Mouse (Mus musculus) olfactory bulb, adult 2 months (tissue): ENCODE results near the gene Timm29. TPM values are rescaled to one million over a fixed set of nuclear protein-coding genes. Genes with fewer than 3 reads are reported as not detected.
A peak's percentile ranks its signal among the peaks of the same experiment; 100 is the strongest.

ENCODE experiments used
- H3K27ac ChIP-seq: fragments of 200-500 bp; 2 replicates; pipeline ENCODE4 v1.5.1; 2012; ENCODE audit warnings: low read depth, low read length; ENCODE audit not compliant: insufficient read depth
- H3K4me1 ChIP-seq: fragments of 200-500 bp; 2 replicates; pipeline ENCODE4 v1.6.1; 2012; ENCODE audit warnings: low read length; ENCODE audit not compliant: control insufficient read depth, insufficient read depth
- H3K4me3 ChIP-seq: fragments of 200-500 bp; 2 replicates; pipeline ENCODE4 v1.5.1; 2012; ENCODE audit warnings: mild to moderate bottlenecking, low read depth, low read length, moderate library complexity; ENCODE audit not compliant: insufficient read depth
- CTCF ChIP-seq: fragments of 200-500 bp; IDR thresholded peaks from 2 replicates; pipeline ENCODE4 v1.5.1; 2012; ENCODE audit warnings: low read depth, mild to moderate bottlenecking, low read length, moderate library complexity; ENCODE audit not compliant: insufficient read depth
- POLR2A ChIP-seq: fragments of 200-500 bp; IDR thresholded peaks from 2 replicates; pipeline ENCODE4 v1.6.1; 2012; ENCODE audit warnings: mild to moderate bottlenecking, low read depth, low read length, moderate library complexity; ENCODE audit not compliant: insufficient read depth
- WGBS: fragments of 180-500 bp; shearing (Covaris S2); methylation state at CpG from one replicate; pipeline ENCODE4 v1.1.7; 2018; 5-methylcytosine and 5-hydroxymethylcytosine counted together
- polyA plus RNA-seq: library from polyadenylated mRNA; stranded (reverse); fragments of >200 nt; gene quantifications from 2 replicates; pipeline ENCODE4 v1.2.4, GENCODE M21; 2012; ENCODE audit warnings: low replicate concordance; ENCODE audit not compliant: missing spikeins, insufficient read depth, insufficient read length

Gene Timm29
- polyA plus RNA-seq, 1 experiment: not detected

DNA sequence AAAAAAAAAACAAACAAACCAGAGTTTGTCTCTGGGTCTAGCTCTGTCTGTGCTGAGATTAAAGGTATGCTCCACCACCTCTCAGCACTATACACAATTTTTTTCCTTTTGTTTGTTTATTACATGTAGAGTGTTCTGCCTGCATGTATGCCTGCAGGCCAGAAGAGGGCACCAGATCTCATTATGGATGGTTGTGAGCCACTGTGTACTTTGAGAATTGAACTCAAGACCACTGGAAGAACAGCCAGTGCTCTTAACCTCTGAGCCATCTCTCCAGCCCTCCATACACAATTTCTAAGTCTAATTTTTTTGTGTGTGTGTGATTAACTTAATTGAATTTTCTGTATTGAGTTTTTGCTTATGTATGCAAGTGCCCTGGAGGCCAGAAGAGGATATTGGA is 34.0 kb downstream of the Timm29 start:
- no peaks in the 10 kb centered on the region; the same call in 1 of the 2 replicates for H3K4me1 ChIP-seq
- no peak overlapping the region for H3K4me3 ChIP-seq
- H3K27ac ChIP-seq: no peak overlapping the region
- TF ChIP-seq CTCF (no peak), POLR2A (no peak)

DNA sequence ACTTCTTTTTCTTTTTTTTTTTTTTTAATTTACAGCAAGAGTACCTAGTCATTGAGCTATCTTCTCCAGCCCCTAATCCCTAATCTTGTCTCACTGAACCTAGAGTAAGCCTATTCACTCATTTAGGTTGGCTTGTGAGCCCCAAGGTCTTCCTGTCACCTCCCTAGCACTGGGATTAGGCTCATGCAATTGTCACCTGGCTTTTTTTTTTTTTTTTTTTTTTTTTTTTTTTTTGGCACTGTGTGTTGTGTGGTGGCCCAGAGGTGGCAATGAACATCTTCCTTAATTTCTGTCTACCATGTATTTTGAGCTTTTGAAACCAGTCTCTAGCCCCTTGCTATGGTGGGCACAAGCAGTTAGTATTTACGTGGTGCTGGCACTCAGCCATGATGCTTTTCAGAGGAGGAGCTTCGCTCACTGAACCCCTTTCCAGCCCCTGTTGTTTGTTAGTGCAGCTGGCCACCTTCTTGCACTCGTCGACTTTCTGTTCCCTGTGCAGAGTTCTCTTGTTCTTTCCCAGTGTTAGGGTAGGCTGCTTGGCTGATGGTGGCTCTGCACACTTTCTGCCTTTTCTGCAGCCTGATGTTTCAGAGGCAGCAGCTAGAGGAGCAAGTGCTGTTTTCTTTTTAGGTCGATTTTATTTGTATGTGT is 34.7 kb downstream of the Timm29 start:
- Histone ChIP-seq H3K4me3 (no peak overlapping the region), H3K27ac (peak overlapping the region; percentile 70; the same call in 1 of the 2 replicates), H3K4me1 (no peaks in the 10 kb centered on the region; the same call in 1 of the 2 replicates)
- 18% methylated on average over 5 of the region's 5 CpGs for WGBS
- TF ChIP-seq POLR2A (no peak), CTCF (no peak)

DNA sequence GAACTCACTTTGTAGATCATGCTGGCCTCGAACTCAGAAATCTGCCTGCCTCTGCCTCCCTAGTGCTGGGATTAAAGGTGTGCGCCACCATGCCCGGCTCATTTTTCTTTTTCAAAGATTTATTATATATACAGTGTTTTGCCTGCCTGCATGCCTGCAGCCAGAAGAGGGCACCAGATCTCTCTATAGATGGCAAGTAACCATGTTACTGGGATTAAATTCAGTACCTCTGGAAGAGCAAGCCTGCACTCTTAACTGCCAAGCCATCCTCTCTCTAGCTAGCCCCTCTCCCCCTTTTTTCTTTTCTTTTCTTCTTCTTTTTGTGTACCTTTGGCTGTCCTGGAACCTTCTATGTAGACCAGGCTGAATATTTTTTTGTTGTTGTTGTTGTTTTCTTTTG is 38.2 kb downstream of the Timm29 start:
- H3K4me1 ChIP-seq: peaks cover 14% of the 10 kb centered on the region
- no peak overlapping the region for H3K4me3 ChIP-seq
- TF ChIP-seq POLR2A: no peak
- TF ChIP-seq CTCF: no peak
- 66% methylated on average over 3 of the region's 3 CpGs for WGBS
- no peak overlapping the region for H3K27ac ChIP-seq

DNA sequence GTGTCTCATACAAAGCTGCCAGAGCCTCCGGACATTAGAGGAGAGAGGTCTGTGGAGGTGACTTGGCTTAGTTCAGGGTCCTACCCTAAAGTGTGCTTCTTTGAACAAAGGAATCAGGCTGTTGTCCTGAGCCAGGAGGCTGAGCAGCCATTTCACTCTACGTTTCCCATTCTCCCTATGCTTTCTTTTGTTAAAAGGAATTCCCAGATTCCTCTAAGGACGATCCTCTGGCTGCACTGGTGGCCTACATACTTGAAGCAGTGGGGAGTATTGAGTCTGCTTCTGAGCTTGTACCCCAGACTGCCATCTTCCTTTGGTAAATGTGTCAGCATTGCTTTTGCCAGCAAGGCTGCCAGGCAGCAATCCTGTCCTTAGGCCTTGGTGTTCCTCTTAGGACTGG is 40.6 kb downstream of the Timm29 start:
- no peak overlapping the region for H3K4me3 ChIP-seq
- 56% methylated on average over 3 of the region's 3 CpGs for WGBS
- peaks cover 15% of the 10 kb centered on the region for H3K4me1 ChIP-seq
- H3K27ac ChIP-seq: no peak overlapping the region
- no peak for TF ChIP-seq POLR2A
- TF ChIP-seq CTCF: no peak

DNA sequence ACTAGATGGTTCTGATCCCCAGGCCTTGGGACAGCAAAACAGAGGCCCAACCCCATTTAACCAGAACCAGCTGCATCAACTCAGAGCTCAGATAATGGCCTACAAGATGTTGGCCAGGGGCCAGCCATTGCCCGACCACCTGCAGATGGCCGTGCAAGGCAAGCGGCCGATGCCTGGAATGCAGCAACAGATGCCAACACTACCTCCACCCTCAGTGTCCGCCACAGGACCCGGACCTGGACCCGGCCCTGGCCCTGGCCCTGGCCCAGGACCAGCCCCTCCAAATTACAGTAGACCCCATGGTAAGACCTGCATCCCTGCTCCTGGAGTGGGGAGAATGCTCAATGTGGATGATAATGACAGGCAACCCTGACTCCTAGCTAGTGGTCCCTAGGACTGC is 43.1 kb downstream of the Timm29 start:
- 29% methylated on average over 7 of the region's 7 CpGs for WGBS
- Histone ChIP-seq H3K4me3 (no peak overlapping the region), H3K4me1 (peaks cover 15% of the 10 kb centered on the region), H3K27ac (no peak overlapping the region)
- no peak for TF ChIP-seq POLR2A
- no peak for TF ChIP-seq CTCF

DNA sequence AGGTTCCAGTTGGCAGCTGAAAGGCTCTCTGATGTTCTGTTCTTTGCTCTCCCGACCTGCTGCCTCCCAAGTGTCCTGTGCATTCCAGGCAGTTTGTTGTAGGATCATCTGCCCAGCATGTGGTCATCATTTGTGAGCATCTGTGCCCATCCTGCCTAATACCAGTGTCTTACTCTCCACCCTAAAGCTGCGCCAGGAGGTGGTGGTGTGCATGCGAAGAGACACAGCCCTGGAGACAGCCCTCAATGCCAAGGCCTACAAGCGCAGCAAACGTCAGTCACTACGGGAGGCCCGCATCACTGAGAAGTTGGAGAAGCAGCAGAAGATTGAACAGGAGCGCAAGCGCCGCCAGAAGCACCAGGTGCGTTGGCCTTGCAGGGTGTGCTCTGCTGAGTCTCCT is 46.5 kb downstream of the Timm29 start:
- H3K27ac ChIP-seq: no peak overlapping the region
- H3K4me3 ChIP-seq: no peak overlapping the region
- TF ChIP-seq POLR2A: no peak
- TF ChIP-seq CTCF: no peak
- H3K4me1 ChIP-seq: peaks cover 12% of the 10 kb centered on the region; the same call in 1 of the 2 replicates
- WGBS: 93% methylated on average over 11 of the region's 11 CpGs

Other genes with a start within 250 kb of the Timm29 start
- gene Ilf3, start 224.9 kb upstream of the Timm29 start, polyA plus RNA-seq: not detected in 2 replicates
- not detected in 2 replicates for gene Qtrt1, start 180.9 kb upstream of the Timm29 start, polyA plus RNA-seq
- gene Dnm2, start 167.8 kb upstream of the Timm29 start, polyA plus RNA-seq: 371 TPM in 1 of 2 replicates, not detected in the other
- gene Tmed1, start 82.5 kb upstream of the Timm29 start, polyA plus RNA-seq: not detected in 2 replicates
- gene AB124611, start 66.5 kb upstream of the Timm29 start, polyA plus RNA-seq: not detected in 2 replicates
- gene Carm1, start 45.8 kb upstream of the Timm29 start, polyA plus RNA-seq: not detected in 2 replicates
- not detected in 2 replicates for gene Yipf2, start 106 bp downstream of the Timm29 start, polyA plus RNA-seq
- 109 and 120 TPM in 2 replicates for gene Smarca4, start 23.4 kb downstream of the Timm29 start, polyA plus RNA-seq
- not detected in 2 replicates for gene Ldlr, start 130.8 kb downstream of the Timm29 start, polyA plus RNA-seq
- gene Spc24, start 167.6 kb downstream of the Timm29 start, polyA plus RNA-seq: not detected in 2 replicates
- not detected in 2 replicates for gene Kank2, start 206.0 kb downstream of the Timm29 start, polyA plus RNA-seq
- not detected in 2 replicates for gene Angptl8, start 242.8 kb downstream of the Timm29 start, polyA plus RNA-seq